Mouse (Mus musculus) urinary bladder, postnatal 4 days (tissue): ENCODE data around the gene Socs2.

Experiments
- DNase-seq, 2 experiments: peaks; one replicate each; pipeline ENCODE4 v3.0.0; 2021 to 2022; ENCODE audit warnings: low spot score in 2 of 2

Socs2 gene

DNA sequence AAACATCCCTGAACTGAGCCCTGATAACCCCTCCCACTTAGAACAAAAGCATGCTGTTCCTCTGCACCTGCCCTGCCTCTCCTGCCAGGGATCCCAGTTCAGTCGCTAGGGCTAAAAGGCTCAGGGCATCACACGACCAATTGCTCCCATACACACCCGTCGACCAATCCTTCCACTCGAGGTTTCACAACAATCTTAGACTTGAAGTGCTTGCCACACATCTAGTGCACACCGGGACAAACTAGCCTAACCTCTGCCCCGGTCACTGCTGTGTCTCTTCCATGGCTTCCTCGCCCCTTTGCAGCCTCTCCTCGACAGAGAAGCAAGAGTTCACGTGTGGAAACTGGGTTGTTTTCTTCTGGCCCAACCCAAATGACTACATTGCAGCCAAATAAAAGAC is 3.3 kb upstream of the Socs2 start:
- no peak for DNase-seq

- no peak for DNase-seq
These were observed 2.7 kb upstream of the Socs2 start for GRCm38 (mm10) chr10:95419726-95420125.

GRCm38 (mm10) chr10:95418631-95419030 is 1.7 kb upstream of the Socs2 start:
- DNase-seq, result no peak

- DNase-seq, result peak; percentile 74 to 85
These were observed 686 bp upstream of the Socs2 start for GRCm38 (mm10) chr10:95417496-95418236.

- DNase-seq, result no peak
These were observed 657 bp downstream of the Socs2 start for GRCm38 (mm10) chr10:95416361-95416684.

GRCm38 (mm10) chr10:95415533-95416360 is 1.2 kb downstream of the Socs2 start:
- peak; percentile 53 to 63 for DNase-seq

DNA sequence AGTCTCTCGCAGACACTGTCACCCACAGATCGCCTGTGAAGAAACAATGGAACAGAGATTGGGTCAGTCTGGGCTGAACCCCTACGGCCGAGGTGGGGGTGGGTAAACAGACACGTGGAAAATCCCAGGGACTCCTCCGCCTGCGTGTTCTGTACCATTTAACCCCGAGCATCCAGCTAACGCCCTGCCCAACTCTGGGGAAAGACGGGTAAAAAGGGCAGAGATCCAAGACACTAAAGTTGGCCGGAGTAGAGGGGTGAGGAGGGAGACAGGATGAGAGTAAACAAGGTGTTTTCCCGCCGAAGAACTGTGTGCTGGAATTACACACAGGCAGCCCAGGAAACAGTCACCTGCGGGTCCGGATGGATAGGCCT is 1.8 kb downstream of the Socs2 start:
- no peak for DNase-seq

DNA sequence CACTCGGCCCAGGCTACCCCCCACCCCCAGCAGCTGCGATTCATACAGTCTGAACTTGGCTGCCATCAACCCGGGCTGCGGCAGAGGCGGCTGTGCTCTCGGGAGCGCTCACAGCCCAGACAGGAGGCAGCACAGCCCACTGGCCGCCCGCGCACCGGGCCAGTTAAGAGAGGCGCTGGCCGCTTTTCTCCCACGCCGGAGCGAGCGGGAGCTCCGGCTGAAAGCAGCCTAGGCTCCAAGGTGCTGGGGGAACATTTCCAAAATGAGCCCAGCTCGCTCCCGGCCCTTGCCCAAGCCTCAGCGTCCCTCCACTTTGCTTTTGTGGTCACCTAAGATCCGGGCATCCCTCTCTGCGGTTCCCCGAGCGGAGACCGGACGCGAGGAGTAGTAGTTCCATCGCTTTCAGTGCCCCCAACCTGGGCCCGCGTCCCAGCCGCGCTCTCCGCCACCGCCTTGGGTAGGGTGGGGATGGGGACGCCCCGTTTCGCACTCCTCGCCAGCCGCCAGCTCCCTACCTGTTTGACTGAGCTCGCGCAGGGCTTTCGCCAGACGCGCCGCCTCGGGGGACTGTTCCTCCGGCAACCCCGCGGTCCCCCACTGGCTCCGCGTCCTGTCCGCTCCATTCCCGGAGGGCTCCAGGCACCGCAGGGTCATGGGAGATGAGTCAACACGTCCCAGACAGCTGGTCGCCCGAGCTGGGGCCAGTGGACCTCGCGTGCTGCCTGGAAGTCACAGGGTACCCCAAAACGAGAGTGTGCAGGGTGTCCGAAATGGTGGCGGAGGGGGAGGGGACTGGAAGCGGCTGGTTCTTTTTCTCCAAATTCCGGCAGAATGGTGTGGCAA is 2.4 kb downstream of the Socs2 start:
- peak in 1 of 2 experiments; percentile 36 for DNase-seq

DNA sequence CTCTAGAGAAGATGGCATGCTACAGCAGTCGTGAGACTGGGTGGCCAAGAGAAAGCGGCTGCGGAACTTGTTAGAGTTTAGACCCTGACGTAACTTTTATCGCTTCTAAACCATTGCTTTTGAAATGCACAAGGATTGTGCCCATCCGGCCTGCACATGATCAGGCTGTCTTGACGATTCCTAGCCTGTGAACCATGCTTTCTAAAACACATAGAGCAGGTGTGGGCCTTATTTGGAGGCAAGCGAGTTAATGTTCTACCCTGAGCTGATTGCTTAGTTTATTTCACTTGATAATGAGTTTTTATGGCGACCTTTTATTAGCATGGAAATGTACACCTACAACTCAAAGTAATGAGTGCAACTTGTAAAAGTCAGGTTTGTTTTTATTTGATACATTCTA is 5.8 kb downstream of the Socs2 start:
- no peak for DNase-seq

- DNase-seq, result no peak
These were observed 6.3 kb downstream of the Socs2 start for GRCm38 (mm10) chr10:95410709-95411108.

GRCm38 (mm10) chr10:95410209-95410608 is 6.8 kb downstream of the Socs2 start:
- DNase-seq, result no peak

- DNase-seq, result no peak
These were observed 7.8 kb downstream of the Socs2 start for GRCm38 (mm10) chr10:95409149-95409548.

GRCm38 (mm10) chr10:95408487-95408886 is 8.5 kb downstream of the Socs2 start:
- DNase-seq, result no peak

GRCm38 (mm10) chr10:95407541-95408160 is 9.3 kb downstream of the Socs2 start:
- DNase-seq, result no peak

GRCm38 (mm10) chr10:95404774-95405173 is 12.2 kb downstream of the Socs2 start:
- DNase-seq, result no peak

DNA sequence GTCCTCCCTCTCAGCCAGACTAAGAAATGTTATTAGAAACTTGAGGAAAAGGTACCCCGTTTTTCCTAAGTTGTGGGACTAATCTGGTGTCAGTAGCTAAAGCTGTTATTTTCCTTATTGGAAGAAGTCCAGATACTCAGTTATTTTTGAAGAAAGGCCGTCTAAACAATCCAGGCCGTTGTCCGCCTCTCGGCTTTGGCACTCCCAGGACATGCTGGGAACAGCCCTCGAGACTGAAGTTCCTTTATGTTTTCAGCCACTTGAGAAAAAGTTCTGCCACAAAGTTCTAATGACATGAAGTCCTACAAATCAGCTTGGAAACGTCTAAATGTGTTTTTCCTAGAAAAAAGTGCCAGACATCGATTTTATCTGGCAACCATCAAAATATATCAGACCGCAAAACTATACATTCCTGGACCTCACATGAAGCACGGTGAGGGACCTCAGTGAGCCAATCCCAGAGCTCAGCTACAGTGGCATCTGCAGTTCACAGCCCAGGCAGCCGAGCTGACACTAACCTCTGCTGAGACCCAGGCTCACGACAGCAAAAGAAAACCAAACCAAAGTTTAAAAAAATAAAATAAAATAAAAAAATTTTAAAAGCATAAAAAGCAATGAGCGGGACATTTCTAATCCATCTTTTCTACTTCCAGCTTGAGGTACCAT is 17.2 kb downstream of the Socs2 start:
- DNase-seq, result no peak

DNA sequence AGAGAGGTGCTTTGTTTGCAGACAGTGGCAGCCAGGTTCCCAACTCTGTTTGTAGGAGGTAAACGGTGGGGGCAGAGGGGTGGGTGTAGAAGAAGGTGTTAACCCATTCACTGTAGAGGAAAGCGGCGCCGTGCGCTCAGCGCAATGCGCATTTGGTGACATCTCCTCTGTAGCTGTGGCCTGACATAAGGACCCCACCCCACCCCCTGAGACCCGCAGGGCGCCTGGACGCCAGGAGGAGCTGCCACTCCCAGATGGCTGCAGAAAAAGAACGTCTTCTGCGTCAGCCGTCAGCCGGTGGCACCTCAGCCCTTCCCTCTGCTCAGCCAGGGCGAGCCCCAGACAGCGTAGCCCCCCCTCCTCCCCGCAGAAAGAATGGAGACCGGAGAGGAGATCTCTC is 18.5 kb downstream of the Socs2 start:
- DNase-seq, result no peak

DNA sequence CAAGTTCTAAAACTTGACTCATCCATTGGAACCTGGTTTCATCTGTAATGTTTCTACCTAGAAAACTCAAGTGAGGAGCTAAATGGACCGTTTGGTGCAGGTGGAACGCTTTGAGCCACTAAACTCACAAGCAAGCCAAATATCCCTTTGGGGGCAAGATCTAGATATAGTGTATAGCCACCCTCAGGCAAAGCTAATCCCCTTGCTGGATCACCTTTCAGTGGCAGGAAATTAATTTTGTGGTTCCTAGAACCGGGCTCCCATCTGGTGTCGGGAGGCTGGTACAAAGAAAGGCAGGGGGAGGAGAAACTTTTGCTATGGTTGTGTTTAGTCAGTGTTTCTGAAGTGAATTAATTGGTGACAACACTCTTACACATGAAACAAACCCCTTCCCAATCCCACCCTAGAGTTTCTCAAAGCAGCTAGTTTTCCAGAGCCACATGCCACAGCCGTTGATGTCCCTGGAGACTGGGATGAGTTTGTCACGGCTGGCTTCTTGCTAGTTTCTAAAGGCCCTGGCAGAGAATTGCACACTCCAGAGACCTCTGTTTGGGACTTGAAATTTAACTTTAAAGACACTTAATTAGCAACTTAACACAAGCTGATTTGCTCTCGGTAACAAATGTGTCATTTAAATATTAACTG is 19.7 kb downstream of the Socs2 start:
- no peak for DNase-seq

DNA sequence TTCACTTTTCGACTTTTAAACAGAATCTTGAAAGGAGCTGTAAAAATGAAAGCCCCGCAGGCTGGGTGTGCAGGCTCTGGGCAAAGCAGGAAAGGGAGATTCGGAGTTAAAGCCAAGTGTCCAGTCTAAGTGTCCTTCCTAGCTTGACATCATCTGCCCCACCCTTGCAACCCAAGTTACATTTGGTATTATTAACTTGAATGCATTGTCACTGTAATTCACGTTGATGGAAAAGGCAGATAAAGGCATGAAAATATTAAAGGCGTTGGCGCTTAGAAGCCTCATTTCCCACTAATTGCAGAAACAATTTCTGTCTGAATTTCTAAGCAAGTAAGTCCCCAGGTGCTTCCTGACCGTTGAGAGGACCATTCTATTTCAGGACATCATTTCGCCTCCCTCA is 20.6 kb downstream of the Socs2 start:
- no peak for DNase-seq

DNA sequence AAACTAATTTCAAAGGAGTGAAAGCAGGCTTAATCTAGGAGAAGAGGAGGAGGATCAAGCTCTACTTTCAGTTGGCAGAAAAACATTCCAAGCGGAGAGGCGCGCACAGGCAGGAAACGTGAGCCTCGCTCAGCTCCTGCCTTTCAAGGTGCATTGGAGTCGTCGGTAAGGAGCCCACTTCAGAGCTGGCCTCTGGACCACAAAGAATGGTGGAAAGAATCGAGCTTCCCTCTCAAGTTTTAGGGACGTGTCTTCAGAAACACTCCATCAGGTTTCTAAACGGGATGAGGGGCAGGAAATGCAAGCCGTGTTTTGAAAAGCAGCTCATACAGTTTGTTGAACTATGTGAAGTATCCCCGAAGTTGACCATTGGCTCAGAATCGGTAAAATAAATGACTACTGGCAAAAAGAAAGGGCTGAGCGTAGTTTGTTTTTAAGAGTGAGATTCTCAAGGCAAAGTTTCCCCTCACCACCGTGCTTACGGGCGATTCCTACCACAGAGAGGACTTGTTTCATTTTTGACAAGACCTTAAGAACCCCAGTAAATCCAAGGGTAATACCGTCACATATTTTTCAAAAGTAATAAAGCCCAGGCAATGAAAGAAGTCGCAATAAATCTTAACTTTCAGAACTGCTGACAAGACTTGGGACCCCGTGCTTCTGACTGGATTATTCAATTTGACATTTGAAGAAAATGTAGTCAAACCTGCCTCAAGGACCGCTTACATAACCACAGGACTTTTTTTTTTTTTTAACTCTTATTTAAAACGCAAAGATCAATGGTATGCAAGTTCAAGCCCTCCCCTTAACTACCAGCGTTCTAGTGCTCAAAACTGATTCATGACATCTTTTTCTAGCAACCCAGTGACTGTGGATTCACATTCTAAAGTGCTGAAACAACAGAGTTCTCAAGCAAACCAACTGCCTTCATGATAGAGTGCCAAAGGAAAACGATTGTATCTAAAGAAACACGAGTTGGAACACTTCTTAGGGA is 21.9 kb downstream of the Socs2 start:
- no peak for DNase-seq
